Comparison of ENCODE assay signal across 8 mouse cellular contexts in the genomic region with DNA sequence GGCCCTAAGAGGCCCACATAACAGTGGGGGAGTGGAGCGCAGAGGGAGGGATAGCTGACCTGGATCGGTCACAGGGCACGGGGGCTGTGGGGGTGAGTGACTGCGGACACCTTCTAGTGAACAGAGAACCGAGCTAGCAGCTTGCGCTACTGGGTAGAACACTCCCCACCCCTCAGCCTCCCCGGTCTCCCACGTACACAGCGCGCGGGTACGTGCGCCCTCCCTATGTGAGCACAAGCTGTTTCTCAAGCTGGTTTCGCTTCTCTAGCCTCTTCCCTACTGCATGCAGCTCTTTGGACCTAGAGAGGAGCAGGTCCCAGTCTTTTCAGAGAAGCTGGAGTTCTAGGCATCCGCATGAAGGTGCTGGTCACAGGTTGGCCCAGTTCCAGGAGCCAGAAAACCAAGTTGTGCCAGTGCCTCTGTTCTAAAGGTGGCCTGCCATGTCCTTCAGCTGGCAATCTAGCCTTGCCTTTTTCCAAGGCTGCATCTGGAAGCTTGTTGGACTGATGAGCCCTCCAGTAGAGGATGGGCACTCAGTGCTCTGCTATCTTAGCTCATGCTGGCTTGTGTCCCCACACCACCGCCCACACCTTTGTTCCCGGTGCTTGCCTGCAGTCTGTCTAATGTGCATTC. TPM values are rescaled to one million over a fixed set of nuclear protein-coding genes. Genes with fewer than 3 reads are reported as not detected.
DNase-seq lines count a peak whose midpoint lies in the region; ATAC-seq and TF ChIP-seq lines count a peak whose summit lies in the region.

No protein-coding gene starts in this region.

- WGBS in heart, embryonic 13.5 days: 3% methylated on average over 15 of the region's 17 CpGs
- WGBS in kidney, embryonic 16.5 days: 2% methylated on average over 17 of the region's 17 CpGs
- 4% methylated on average over 17 of the region's 17 CpGs for whole genome bisulfite sequencing in limb, embryonic 15.5 days
- under 1% methylated on average over 17 of the region's 17 CpGs for WGBS in midbrain, embryonic 16.5 days

- peak overlapping the region; percentile 87 for H3K4me2 ChIP-seq in heart, embryonic 13.5 days
- H3K4me2 ChIP-seq in kidney, embryonic 16.5 days (replicated peaks; ENCODE audit: low read depth, low read length): peak overlapping the region; percentile 62
- peak overlapping the region; percentile 80 for H3K4me2 ChIP-seq in limb, embryonic 15.5 days
- peak overlapping the region; percentile 91 for H3K4me2 ChIP-seq in midbrain, embryonic 16.5 days (ENCODE audit: low read length)

- H3K4me3 ChIP-seq in embryonic fibroblast, embryonic 13.5 days (ENCODE audit: insufficient read depth, low read length): peak overlapping the region; percentile 61
- peak overlapping the region; percentile 100 for H3K4me3 ChIP-seq in heart, embryonic 13.5 days
- peak overlapping the region; percentile 100 for H3K4me3 ChIP-seq in kidney, embryonic 16.5 days (ENCODE audit: low read length)
- H3K4me3 ChIP-seq in limb, embryonic 15.5 days: peak overlapping the region; percentile 99
- H3K4me3 ChIP-seq in midbrain, embryonic 16.5 days (ENCODE audit: low read depth, low read length): peak overlapping the region; percentile 99

- H3K36me3 ChIP-seq in heart, embryonic 13.5 days: peaks cover 29% of the 10 kb centered on the region
- H3K36me3 ChIP-seq in kidney, embryonic 16.5 days (ENCODE audit: insufficient read depth, low read length): peaks cover 25% of the 10 kb centered on the region
- peaks cover 25% of the 10 kb centered on the region for H3K36me3 ChIP-seq in limb, embryonic 15.5 days
- H3K36me3 ChIP-seq in midbrain, embryonic 16.5 days (ENCODE audit: control insufficient read depth, insufficient read depth, low read length): peaks cover 25% of the 10 kb centered on the region
- peaks cover 18% of the 10 kb centered on the region for H3K36me3 ChIP-seq in splenic B cell, adult 2 months (ENCODE audit: control insufficient read depth, insufficient read depth, low read length, poor library complexity, severe bottlenecking)

- no peaks in the 10 kb centered on the region for H3K27me3 ChIP-seq in heart, embryonic 13.5 days (replicated peaks)
- H3K27me3 ChIP-seq in kidney, embryonic 16.5 days (ENCODE audit: insufficient read depth, low read length): no peaks in the 10 kb centered on the region
- no peaks in the 10 kb centered on the region for H3K27me3 ChIP-seq in limb, embryonic 15.5 days
- no peaks in the 10 kb centered on the region for H3K27me3 ChIP-seq in midbrain, embryonic 16.5 days (ENCODE audit: control insufficient read depth, insufficient read depth, low read depth, low read length)
- H3K27me3 ChIP-seq in splenic B cell, adult 2 months (ENCODE audit: control insufficient read depth, insufficient read depth, low read length, poor library complexity, severe bottlenecking): no peaks in the 10 kb centered on the region

- 0 out of 2 replicates have a peak, but pooled peaks have one; percentile 2 for ATAC-seq in heart, embryonic 13.5 days (ENCODE audit: extremely low read depth, insufficient number of reproducible peaks, low FRiP score, low TSS enrichment)
- ATAC-seq in kidney, embryonic 16.5 days (ENCODE audit: low FRiP score, low TSS enrichment): peak; percentile 64
- peak; percentile 58 for ATAC-seq in limb, embryonic 15.5 days (ENCODE audit: insufficient number of reproducible peaks, low FRiP score, low TSS enrichment, low read depth)
- ATAC-seq in midbrain, embryonic 16.5 days: peak; percentile 67

- peaks cover 11% of the 10 kb centered on the region; the same call in 1 of the 2 replicates for H3K4me1 ChIP-seq in embryonic fibroblast, embryonic 13.5 days (ENCODE audit: control insufficient read depth, insufficient read depth, low read length)
- H3K4me1 ChIP-seq in heart, embryonic 13.5 days: peaks cover 55% of the 10 kb centered on the region
- peaks cover 40% of the 10 kb centered on the region for H3K4me1 ChIP-seq in kidney, embryonic 16.5 days (ENCODE audit: insufficient read depth, low read length)
- H3K4me1 ChIP-seq in limb, embryonic 15.5 days: peaks cover 29% of the 10 kb centered on the region
- H3K4me1 ChIP-seq in midbrain, embryonic 16.5 days (ENCODE audit: control insufficient read depth, insufficient read depth, low read length): peaks cover 32% of the 10 kb centered on the region

- peak overlapping the region; percentile 100 for H3K9ac ChIP-seq in heart, embryonic 13.5 days
- H3K9ac ChIP-seq in kidney, embryonic 16.5 days (replicated peaks; ENCODE audit: low read length): peak overlapping the region; percentile 100
- H3K9ac ChIP-seq in limb, embryonic 15.5 days: peak overlapping the region; percentile 77
- peak overlapping the region; percentile 96 for H3K9ac ChIP-seq in midbrain, embryonic 16.5 days (ENCODE audit: low read depth, low read length)

- peak overlapping the region; percentile 72 for H3K27ac ChIP-seq in embryonic fibroblast, embryonic 13.5 days (ENCODE audit: insufficient read depth, low read length)
- peak overlapping the region; percentile 99 for H3K27ac ChIP-seq in heart, embryonic 13.5 days (replicated peaks)
- peak overlapping the region; percentile 98 for H3K27ac ChIP-seq in kidney, embryonic 16.5 days (ENCODE audit: low read length)
- H3K27ac ChIP-seq in limb, embryonic 15.5 days: peak overlapping the region; percentile 99
- peak overlapping the region; percentile 100 for H3K27ac ChIP-seq in midbrain, embryonic 16.5 days (ENCODE audit: low read length)

- no peaks in the 10 kb centered on the region for H3K9me3 ChIP-seq in heart, embryonic 13.5 days
- no peaks in the 10 kb centered on the region for H3K9me3 ChIP-seq in kidney, embryonic 16.5 days (ENCODE audit: low read length)
- H3K9me3 ChIP-seq in limb, embryonic 15.5 days: no peaks in the 10 kb centered on the region
- no peaks in the 10 kb centered on the region for H3K9me3 ChIP-seq in midbrain, embryonic 16.5 days (replicated peaks; ENCODE audit: control insufficient read depth, low read length, poor library complexity, severe bottlenecking)

- no peak for TF ChIP-seq CTCF in embryonic fibroblast, embryonic 13.5 days (IDR thresholded peaks at IDR 0.05; ENCODE audit: borderline replicate concordance, insufficient read depth, low read length)

- no peak for TF ChIP-seq POLR2A in embryonic fibroblast, embryonic 13.5 days (IDR thresholded peaks at IDR 0.05; ENCODE audit: low read depth, low read length)

- DNase-seq in urinary bladder, adult 18-20 months (ENCODE audit: low spot score in 2 of 2): peak; percentile 54 to 68
- DNase-seq in urinary bladder, postnatal 10 days (ENCODE audit: low spot score): no peak
- peak; percentile 86 for DNase-seq in splenic B cell, adult 2 months (ENCODE audit: low read depth, low spot score)

RNA-seq across cellular contexts. Expression of a gene that starts 1.2 kb away (rescaled TPM):
- polyA plus RNA-seq in embryonic fibroblast, embryonic 13.5 days (2011; ENCODE audit: insufficient read length, low read depth, missing spikeins): 1,481 and 1,562 TPM in 2 replicates
- polyA plus RNA-seq in heart, embryonic 13.5 days (2015; fragmentation: Nextera tagmentation; extraction: Ambion mirVana): 1,372 and 1,500 TPM in 2 replicates
- 1,922 and 2,030 TPM in 2 replicates for polyA plus RNA-seq in kidney, embryonic 16.5 days (2015; fragmentation: Nextera tagmentation; extraction: Ambion mirVana)
- polyA plus RNA-seq in limb, embryonic 15.5 days (2015; fragmentation: Nextera tagmentation; extraction: Ambion mirVana): 1,467 and 1,497 TPM in 2 replicates
- 1,403 and 1,446 TPM in 2 replicates for polyA plus RNA-seq in midbrain, embryonic 16.5 days (2015; fragmentation: Nextera tagmentation; extraction: Ambion mirVana)

RNA-seq across cellular contexts. Expression of a gene that starts 10.6 kb away (rescaled TPM):
- polyA plus RNA-seq in embryonic fibroblast, embryonic 13.5 days (2011; ENCODE audit: insufficient read length, low read depth, missing spikeins): 61.1 and 65.3 TPM in 2 replicates
- polyA plus RNA-seq in heart, embryonic 13.5 days (2015; fragmentation: Nextera tagmentation; extraction: Ambion mirVana): 91.8 and 94.9 TPM in 2 replicates
- 159 and 170 TPM in 2 replicates for polyA plus RNA-seq in kidney, embryonic 16.5 days (2015; fragmentation: Nextera tagmentation; extraction: Ambion mirVana)
- 139 and 142 TPM in 2 replicates for polyA plus RNA-seq in limb, embryonic 15.5 days (2015; fragmentation: Nextera tagmentation; extraction: Ambion mirVana)
- polyA plus RNA-seq in midbrain, embryonic 16.5 days (2015; fragmentation: Nextera tagmentation; extraction: Ambion mirVana): 76.0 and 79.6 TPM in 2 replicates

RNA-seq across cellular contexts. Expression of a gene that starts 18.7 kb away (rescaled TPM):
- 4.3 and 6.2 TPM in 2 replicates for polyA plus RNA-seq in embryonic fibroblast, embryonic 13.5 days (2011; ENCODE audit: insufficient read length, low read depth, missing spikeins)
- 2.7 TPM in 2 replicates for polyA plus RNA-seq in heart, embryonic 13.5 days (2015; fragmentation: Nextera tagmentation; extraction: Ambion mirVana)
- 5.9 and 6.4 TPM in 2 replicates for polyA plus RNA-seq in kidney, embryonic 16.5 days (2015; fragmentation: Nextera tagmentation; extraction: Ambion mirVana)
- polyA plus RNA-seq in limb, embryonic 15.5 days (2015; fragmentation: Nextera tagmentation; extraction: Ambion mirVana): 5.9 and 6.1 TPM in 2 replicates
- 3.6 and 3.7 TPM in 2 replicates for polyA plus RNA-seq in midbrain, embryonic 16.5 days (2015; fragmentation: Nextera tagmentation; extraction: Ambion mirVana)

RNA-seq across cellular contexts. Expression of a gene that starts 24.8 kb away (rescaled TPM):
- 0.47 and 0.81 TPM in 2 replicates for polyA plus RNA-seq in embryonic fibroblast, embryonic 13.5 days (2011; ENCODE audit: insufficient read length, low read depth, missing spikeins)
- 1.4 and 1.6 TPM in 2 replicates for polyA plus RNA-seq in heart, embryonic 13.5 days (2015; fragmentation: Nextera tagmentation; extraction: Ambion mirVana)
- 3.5 and 3.8 TPM in 2 replicates for polyA plus RNA-seq in kidney, embryonic 16.5 days (2015; fragmentation: Nextera tagmentation; extraction: Ambion mirVana)
- 2.9 and 4.7 TPM in 2 replicates for polyA plus RNA-seq in limb, embryonic 15.5 days (2015; fragmentation: Nextera tagmentation; extraction: Ambion mirVana)
- polyA plus RNA-seq in midbrain, embryonic 16.5 days (2015; fragmentation: Nextera tagmentation; extraction: Ambion mirVana): 31.0 and 32.5 TPM in 2 replicates

RNA-seq across cellular contexts. Expression of a gene that starts 25.2 kb away (rescaled TPM):
- 81.9 and 90.3 TPM in 2 replicates for polyA plus RNA-seq in embryonic fibroblast, embryonic 13.5 days (2011; ENCODE audit: insufficient read length, low read depth, missing spikeins)
- polyA plus RNA-seq in heart, embryonic 13.5 days (2015; fragmentation: Nextera tagmentation; extraction: Ambion mirVana): 68.8 and 83.6 TPM in 2 replicates
- polyA plus RNA-seq in kidney, embryonic 16.5 days (2015; fragmentation: Nextera tagmentation; extraction: Ambion mirVana): 107 and 116 TPM in 2 replicates
- polyA plus RNA-seq in limb, embryonic 15.5 days (2015; fragmentation: Nextera tagmentation; extraction: Ambion mirVana): 120 and 140 TPM in 2 replicates
- polyA plus RNA-seq in midbrain, embryonic 16.5 days (2015; fragmentation: Nextera tagmentation; extraction: Ambion mirVana): 37.8 and 40.7 TPM in 2 replicates

Comparison
In these comparisons a context has a peak if more than half of its experiments do, and no peak if none do; other contexts are left out.
1. ATAC-seq: peak in every context shown above with its lines; median percentile 67 in midbrain, embryonic 16.5 days; 64 in kidney, embryonic 16.5 days; 58 in limb, embryonic 15.5 days; 2 in heart, embryonic 13.5 days.